Mouse (Mus musculus) adrenal gland (tissue): ENCODE data around the gene Hyls1.

Experiments
- intact Hi-C: fragments of 180-260 bp; cut with DNase I; formaldehyde crosslinking; loops from one replicate; pipeline ENCODE4 v1.15.1; 2025

Gene Hyls1

DNA sequence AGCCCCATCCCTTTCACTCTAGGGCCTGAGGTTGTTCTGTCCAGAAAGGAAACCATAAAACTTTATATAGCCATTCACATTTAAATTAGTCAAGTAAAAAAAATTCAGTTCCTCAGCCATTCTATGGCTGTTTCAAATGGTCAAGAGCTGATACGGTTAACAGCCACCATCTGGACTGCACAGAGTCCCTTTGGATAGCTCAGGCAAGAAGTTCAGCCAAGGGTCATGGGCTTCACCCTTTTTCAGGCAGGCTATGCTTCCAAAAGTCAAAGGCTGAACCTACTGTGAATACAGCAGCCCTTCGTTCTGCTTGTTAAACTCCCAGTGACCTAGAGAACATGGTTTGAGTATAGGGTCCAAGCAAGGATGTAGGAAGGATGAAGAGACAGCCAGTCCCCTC is 25.5 kb downstream of the Hyls1 start:
- intact Hi-C loops = no loop called here

DNA sequence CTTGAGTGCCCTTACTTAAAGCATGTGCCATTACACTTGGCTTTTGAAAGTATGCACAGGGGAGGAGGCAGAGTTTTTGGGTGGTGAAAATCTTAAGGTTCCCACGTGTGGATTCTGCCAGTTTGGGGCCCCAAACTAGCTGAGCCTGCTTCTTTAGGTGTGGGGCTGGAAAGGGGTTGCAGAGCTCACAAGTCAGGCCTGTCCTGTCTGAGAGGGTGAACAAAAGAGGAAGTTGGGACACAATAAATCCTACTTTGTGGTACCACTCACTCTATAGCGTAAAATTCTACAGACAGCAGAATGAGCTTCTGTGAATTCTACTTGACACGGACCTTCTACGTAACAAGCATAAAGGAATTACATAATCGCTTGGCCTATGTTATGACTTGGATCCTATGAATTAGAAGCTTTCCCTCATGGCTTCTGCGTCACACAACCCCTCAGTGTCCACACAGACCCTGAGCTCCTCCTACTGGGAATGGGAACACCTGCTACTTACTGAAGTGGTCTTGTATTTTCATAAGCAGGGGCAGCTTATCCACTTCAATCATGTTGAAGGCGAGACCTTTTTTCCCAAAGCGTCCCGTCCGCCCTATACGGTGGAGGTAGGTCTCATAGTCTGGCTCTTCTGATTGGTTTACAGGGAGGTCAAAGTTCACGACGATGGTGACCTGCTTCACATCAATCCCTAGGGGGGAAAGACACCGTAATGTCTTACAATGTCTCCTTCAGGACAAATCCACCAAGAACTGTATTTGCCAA is 26.9 kb downstream of the Hyls1 start:
- intact Hi-C loops = no loop called here

DNA sequence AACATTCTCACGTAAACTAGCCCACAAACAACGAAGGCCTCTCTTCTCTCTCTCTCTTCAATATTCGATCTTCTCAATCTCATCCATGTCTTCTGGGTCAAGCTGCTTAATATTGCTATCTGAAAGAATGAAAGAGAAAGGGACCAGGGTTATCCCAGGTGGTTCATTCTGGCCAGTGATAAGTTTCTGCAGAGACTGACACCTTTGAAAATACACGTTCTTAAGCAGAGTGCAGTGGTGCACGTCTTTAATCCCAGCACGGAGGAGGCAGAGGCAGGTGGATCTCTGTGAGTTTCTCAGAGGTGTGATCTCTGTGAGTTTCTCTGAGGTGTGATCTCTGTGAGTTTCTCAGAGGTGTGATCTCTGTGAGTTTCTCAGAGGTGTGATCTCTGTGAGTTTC is 28.3 kb downstream of the Hyls1 start:
- intact Hi-C loops = no loop called here

DNA sequence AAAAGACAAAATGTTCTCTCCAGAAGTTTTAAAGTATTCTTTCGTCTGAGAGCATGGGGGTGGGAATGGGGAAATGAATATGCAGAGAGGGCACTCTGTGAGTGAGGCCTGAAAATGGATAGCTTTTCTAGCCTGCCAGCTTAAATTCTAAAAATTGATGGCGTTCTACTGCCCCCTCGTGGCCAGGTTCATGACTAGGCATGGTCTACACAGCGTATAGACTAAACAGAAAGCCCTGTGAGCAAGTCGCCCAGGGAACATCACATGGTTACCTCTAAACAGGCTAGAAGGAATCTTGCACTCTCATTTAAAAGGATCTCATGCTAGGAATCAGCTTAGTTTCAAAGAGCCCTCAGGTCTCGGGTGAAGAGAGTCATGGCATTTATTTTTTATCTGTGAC is 28.7 kb downstream of the Hyls1 start:
- intact Hi-C loops = no loop called here

DNA sequence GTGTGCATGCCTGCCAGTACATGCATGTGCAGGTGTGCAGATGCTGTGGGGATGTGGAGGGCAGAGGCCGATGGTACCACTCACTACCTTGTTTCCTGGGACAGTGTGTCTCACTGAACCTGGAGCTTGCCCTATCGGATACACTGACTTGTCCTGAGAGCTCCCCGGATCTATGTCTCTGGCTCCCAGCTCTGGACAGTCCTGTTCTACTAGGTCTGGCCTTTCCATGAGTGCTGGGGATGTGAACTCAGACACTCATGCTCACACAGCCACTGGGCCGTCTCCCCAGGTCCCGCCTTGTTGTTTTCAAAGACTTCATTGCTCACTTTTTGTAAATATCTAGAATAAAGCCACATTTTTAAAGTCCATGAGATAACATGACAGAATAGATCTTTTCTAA is 29.2 kb downstream of the Hyls1 start:
- intact Hi-C loops = no loop called here

DNA sequence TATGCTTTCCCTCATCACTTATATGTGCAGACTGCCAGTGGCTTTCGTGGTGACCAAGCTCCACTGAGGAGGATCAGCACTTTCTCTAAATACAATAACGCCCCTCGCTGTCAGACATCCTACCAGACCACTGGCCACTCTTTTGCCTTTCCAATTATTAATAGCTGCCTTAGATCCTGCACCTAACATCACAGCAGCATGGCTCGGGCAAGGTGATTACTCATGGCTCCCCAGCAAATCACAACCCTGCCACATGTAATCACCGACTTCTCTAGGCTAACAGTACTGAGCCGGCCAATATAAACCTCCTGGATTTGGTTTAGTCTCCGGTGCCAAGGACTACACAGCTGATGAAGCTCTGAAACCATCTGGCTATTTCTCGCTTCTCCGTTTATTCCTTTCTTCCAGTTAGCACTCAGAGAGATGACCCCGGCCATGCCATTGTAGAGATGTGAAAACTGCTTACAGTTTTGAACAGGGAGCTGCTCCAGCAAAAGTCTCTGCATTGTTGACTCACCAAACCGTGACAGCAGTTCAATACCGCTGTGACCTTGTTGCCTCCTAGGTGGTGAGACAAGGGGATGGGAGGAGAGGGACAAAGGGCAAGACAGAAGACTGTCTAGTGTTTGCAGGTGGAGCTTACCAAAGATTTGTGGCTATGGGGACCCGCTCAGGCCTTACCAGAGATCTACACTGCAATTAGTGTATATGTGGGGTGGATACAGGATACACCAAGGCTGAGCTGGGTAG is 31.0 kb downstream of the Hyls1 start:
- intact Hi-C loops = no loop called here

DNA sequence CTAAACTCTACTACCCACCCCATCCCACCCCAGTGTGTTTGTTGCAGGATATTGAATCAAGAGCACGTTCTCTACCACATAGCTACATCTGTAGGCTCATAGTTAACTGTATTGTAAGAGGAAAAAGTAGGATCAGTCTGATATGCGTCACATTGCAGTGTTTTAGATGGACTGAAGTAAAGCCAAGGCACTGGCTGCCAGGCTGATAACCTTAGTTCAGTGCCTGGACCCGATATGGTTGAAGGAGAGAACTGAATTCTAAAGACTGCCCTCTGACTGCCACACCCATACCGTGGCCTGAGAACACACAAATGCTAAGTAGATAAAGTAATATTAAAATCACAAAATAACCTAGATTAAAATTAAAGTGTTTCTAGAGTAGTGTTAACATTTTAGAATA is 34.3 kb downstream of the Hyls1 start:
- intact Hi-C loops = loop anchor here (2.0 kb wide), 1 partner anchor 253 kb away; no protein-coding TSS in a partner anchor

DNA sequence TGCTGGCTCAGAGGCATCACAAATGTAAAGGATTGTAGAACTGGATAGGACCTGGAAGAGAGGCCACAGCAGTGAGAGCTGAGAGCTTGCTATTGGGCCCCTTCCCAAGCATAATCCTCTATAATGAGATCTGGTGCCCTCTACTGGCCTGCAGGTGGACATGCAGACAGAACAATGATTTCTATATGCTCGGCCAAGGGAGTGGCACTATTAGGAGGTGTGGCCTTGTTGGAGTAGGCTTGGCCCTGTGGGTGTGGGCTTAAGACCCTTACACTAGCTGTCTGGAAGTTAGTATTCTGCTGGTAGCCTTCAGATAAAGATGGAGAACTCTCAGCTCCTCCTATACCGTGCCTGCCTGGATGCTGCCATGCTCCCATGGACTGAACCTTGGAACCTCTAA is 35.1 kb downstream of the Hyls1 start:
- intact Hi-C loops = loop anchor here (2.0 kb wide), 1 partner anchor 252 kb away; no protein-coding TSS in a partner anchor

DNA sequence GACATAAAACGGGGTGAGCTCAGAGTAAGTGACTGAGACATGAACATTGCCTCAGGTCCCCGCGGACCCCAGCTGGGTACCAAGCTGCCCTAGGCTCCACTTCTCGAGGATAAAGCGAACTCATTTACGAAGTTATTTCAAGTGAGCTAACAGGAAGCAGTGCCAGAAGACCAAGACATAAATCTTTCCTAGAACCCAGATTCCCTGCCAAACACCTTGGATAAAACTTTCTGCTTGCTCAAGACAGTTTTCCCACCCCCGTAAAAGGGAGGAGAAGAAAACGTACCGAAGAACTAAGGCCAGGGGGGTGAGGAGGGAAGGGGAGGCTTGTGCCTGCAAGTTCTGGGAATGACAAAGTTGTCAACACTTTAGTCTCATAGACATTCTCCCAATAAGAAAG is 36.9 kb downstream of the Hyls1 start:
- intact Hi-C loops = loop anchor here (5.0 kb wide), 1 partner anchor 1164 kb away; no protein-coding TSS in a partner anchor

DNA sequence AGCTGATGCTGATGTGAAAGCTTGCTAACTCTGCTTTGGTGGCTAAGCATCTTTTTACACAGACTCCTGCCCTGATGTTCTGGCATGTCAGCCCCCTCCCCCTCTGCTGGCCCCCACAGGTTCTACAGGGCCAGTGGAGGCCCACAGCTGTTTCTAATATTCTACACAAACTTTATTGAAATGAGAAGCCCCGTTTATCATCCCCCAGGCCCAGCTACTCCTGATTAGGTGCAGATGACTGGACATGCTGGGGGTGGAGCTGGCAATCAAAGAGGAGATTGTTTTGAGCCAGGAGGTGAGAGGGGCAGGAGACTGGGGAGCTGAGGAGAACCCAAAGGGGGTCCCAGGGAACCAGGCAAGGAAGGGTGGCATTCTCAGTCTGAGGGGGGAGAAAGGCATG is 40.4 kb downstream of the Hyls1 start:
- intact Hi-C loops = loop anchor here (5.0 to 10.0 kb wide), 2 partner anchors 115 to 1168 kb away; no protein-coding TSS in a partner anchor

DNA sequence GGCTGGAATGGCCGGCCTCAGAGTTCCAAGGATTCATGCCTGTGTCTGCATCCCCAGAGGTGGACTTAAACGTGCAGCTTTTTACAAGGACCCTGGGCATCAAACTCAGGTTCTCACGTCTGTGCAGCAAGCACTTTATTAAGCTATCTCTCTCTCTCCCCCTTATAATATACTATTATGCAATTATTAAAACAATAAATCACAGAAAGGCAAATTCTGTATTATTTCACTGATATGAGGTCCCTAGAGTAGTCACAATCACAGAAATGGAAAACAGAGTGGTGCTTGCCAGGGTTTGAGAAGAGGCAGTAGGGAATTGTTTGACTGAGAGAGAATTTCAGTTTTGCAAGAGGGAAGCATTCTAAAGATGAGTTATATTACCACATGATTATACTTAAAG is 41.1 kb downstream of the Hyls1 start:
- intact Hi-C loops = loop anchor here (10.0 kb wide), 1 partner anchor 114 kb away; no protein-coding TSS in a partner anchor

DNA sequence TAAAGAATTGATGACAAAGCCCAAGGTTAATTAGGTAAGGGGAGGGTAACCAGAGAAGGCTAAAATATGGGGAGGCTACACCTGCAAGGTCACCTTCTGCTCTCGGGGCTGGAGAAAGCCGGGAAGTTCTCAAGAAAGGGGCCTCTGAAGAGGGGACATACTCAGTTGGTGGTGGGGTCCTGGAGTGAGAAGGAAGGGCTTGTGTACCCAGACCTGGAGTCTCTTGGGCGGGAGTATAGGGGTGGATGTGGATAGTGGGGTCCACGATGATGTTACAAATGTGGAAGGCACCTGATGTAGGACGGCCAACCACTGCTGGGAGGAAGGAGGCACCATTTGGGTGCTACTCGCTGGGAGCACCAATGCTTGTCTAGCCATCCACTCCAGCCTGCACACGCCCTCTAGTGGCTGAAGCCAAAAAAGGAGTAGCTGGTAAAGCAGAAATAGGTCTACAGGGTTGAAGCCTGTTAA is 46.2 kb downstream of the Hyls1 start:
- intact Hi-C loops = loop anchor here (5.0 to 10.0 kb wide), 2 partner anchors 109 to 242 kb away; no protein-coding TSS in a partner anchor

DNA sequence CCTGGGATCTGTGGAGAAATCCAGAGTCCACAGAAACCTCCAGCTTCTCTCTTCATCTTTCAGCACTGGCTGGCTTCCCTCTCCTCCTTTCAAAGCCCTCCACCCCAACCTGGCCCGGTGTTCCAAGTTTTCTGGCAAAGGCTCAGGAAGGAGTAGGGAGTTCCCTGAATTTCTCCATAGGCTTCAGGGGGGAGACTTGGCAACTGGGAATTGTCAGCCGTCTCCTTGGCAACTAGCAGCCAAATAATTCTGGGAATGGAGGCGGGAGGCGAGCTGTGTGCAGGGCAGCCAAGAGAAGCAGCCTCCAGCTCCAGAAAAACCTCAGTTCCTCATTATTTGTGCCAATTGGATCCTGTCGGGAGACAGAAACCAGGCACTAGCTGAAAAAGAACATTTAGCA is 46.7 kb downstream of the Hyls1 start:
- intact Hi-C loops = loop anchor here (5.0 to 10.0 kb wide), 2 partner anchors 109 to 241 kb away; no protein-coding TSS in a partner anchor

DNA sequence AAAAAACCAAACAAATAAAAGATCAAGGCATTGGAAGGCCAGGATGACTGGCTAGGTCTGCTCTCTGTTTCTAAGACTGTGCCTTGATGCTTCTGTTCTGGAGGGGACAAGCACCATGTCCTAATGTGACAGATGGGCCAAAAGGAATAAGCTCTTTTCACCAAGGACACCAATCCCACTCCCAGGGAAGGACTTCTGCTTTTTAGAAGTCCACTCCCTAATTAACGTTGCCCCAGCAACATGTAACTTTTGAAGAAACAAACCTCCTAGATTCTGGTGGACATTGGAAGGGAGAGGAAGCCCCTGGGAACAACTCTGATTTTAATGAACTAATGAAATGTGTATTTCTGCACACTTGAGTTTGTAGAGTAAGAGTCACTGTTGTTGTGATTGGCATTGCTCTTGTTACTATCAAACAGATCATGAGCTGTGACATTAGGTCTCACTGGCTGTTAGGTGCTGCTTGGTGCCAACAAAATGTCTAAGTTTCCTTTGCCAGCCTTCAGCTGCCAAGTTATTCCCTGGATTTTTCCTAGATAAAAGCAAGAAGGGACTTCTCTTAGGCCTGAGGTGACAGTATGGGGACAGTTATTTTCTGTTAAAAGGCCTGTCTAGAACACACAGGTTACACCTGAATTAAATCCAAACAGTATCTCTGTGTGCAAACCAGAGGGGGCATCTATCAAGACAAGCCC is 47.2 kb downstream of the Hyls1 start:
- intact Hi-C loops = loop anchor here (5.0 to 10.0 kb wide), 2 partner anchors 108 to 241 kb away; no protein-coding TSS in a partner anchor

DNA sequence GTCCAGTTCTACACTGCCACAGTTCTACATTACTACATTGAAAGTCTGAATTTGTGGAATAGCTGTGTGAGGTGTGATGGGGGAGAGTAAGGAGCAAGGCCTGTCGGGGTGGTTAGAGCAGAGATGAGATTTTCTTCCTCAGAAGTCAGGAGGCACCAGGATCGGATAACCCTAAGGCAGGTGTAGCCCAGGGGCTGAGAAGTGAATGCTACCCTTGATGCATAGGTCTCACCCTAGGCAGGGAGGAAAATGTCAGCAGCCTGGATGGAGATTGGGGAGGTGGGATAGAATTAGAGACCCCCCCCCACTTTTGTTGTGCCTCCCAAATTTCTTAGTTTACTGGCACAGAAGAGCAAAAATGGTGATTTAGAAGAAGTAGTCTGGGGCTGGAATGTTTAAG is 48.0 kb downstream of the Hyls1 start:
- intact Hi-C loops = loop anchor here (5.0 to 10.0 kb wide), 2 partner anchors 107 to 240 kb away; no protein-coding TSS in a partner anchor

DNA sequence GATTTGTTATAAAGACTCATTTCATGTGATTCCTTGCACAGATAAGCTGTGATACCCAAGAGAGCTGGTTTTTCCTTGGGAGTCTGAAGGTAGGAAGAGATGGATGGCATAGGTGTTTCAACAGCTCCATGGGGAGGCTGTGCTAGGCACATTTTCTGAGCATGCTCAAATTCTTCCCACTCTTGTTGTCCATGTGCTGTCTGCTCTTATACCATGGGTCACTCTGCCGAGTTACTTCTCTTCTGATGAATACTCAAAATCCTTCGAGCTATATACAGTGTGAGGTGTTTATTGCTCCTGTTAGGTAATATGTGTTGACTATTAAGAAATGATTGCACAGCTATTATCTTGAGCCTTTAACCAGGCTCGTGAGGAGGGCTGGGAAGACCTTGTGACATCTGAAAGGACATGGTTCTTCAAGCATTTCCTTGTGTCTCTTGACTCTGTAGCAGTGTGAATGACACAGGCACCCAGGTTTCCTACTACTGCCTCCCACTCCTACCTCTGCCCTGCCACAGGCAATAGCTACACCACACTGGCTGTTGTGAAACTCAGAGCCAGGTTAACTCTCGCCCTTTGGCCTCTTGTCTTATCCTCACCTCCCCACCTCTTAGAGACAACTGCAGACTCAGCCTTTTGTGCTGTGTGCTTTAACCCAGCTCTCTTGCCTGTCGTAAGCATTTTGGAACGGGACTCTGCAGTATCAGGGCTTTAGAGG is 49.4 kb downstream of the Hyls1 start:
- intact Hi-C loops = loop anchor here (5.0 to 10.0 kb wide), 2 partner anchors 106 to 238 kb away; no protein-coding TSS in a partner anchor

DNA sequence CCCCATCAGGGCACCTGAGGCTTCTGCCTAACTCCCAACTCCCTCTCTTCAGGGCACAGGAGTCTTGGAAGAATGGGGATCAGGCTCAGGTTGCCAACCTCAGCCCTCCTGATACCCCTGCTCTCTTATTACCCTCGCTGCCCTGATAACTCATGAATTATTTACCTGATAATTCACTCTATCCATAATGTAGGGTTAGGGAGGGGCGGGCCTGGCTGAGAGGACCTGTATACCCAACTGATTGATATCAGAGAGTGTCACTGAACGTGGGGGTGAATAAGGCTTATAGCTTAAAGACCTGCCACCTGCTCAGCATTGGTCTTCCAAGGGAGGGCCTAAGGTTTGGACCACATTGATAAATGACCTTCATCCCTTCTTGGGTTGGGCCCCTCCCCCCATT is 52.0 kb downstream of the Hyls1 start, which contains the start of gene Gm1113:
Gm1113 (minus strand) TSS at position 101 of the 400 bp plus-strand sequence.
- intact Hi-C loops = no loop called here

DNA sequence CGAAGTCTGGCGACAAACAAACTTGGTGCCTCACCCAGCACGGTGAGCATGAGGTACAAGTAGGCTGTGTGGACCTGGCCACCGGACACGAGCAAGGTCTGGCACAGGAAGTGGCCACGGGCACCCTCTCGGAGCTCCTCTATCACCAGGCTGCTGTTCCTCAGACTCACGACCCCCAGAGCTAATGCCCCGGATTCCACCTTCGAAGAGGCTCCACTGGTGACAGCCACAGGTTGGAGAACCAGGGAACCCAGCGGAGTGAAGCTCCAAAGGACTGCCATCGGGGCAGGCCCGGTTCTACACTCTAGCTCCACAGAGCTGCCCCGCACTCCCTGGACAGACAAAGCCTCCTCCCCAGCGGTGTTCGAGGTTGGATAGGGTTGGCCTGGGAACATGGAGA is 53.5 kb downstream of the Hyls1 start:
- intact Hi-C loops = no loop called here

DNA sequence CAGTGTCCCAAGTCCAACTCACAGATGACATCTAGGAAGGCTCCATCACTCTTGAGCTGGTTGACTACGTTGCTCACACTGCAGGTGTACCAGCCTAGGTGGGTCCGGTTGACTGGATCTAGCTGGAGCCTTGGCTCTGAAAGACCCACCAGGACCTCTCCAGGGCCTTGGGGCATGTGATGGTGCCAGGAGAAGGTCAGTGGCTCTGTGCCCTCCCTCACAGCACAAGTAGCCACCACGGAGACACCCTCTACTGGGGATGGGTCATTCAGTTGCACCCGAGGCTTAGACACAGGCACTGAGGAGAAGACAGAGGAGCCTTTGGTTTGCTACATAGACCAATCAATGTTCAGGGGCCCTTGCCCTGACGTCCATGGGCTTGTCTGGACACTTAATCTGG is 54.0 kb downstream of the Hyls1 start:
- intact Hi-C loops = no loop called here

DNA sequence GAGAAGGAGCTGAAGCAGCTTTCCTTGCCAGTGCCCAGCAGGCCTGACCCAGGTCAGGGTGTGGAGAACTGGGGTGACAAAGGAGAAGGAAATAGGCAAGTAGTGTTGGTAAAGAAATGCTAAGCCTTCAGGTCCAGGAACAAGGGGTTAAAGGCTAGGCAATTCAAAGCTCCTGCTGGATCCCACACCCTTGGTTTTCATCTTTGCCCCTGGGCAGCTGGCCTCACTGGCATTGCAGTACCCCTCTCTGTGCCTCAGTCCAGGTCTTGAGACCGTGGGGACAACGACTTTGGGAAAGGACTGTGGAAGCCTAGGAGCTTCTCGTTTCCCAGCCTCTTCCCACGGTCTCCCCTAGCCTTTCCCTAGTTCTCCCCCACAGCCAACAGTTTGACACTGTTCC is 56.3 kb downstream of the Hyls1 start:
- intact Hi-C loops = no loop called here
